Mouse (Mus musculus) left cerebral cortex, adult 2 months (tissue): ENCODE measurements around the gene Ccl1. TPM values are rescaled to one million over a fixed set of nuclear protein-coding genes. Genes with fewer than 3 reads are reported as not detected.
A peak's percentile ranks its signal among the peaks of the same experiment; 100 is the strongest.

Source experiments
- DNase-seq, 2 experiments: peaks; one replicate each; pipeline ENCODE4 v3.0.0; 2021 to 2022; ENCODE audit warnings: low spot score in 2 of 2, mixed read lengths in 1 of 2; ENCODE audit errors: extremely low spot score in 1 of 2
- H3K27ac ChIP-seq: fragments of 200-600 bp; 2 replicates; pipeline ENCODE4 v1.8.1; 2022
- H3K4me3 ChIP-seq: fragments of 200-600 bp; 2 replicates; pipeline ENCODE4 v1.8.1; 2022
- CTCF ChIP-seq: fragments of 200-600 bp; IDR thresholded peaks from 2 replicates; pipeline ENCODE4 v1.8.1; 2022; ENCODE audit warnings: antibody characterized with exemption, mild to moderate bottlenecking, moderate library complexity
- intact Hi-C: fragments of 180-260 bp; cut with DNase I; formaldehyde crosslinking; loops from one replicate; pipeline ENCODE4 v1.15.1; 2025
- total RNA-seq, 2 experiments: library from RNA; stranded (reverse); gene quantifications; 2 replicates each; pipeline ENCODE4 v1.2.3; 2021

Ccl1 gene
- total RNA-seq, 2 experiments from 2014 or later, result not detected

GRCm38 (mm10) chr11:82251251-82251650 lies 54.2 kb downstream of the Ccl1 start:
- no peak for TF ChIP-seq CTCF
- H3K27ac ChIP-seq, result no peak overlapping the region
- H3K4me3 ChIP-seq, result no peak overlapping the region
- intact Hi-C loops, result no loop called here
- DNase-seq, result no peak

GRCm38 (mm10) chr11:82249945-82250344 lies 55.5 kb downstream of the Ccl1 start:
- intact Hi-C loops, result no loop called here

DNA sequence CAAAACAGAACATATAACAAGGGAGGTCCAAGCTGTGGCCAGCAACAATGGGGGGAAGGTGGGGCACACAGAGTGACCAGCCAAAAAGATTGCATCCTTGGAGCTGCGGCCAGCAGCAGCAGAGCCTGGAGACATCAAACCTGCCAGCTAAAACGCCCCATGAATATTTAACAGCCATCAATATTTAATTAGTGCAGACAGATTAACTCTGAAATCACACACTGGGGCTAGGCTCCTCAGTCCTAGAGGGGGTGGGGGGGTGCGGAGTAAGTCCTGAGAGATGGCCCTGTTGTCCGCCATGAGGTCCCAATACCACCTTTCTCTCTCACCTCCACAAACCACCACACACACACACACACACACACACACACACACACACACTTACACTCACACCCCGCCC lies 68.1 kb downstream of the Ccl1 start:
- no peak for DNase-seq
- intact Hi-C loops, result loop anchor here (5.0 kb wide), 4 partner anchors 150 to 525 kb away; partner anchors contain the start of genes Cct6b, Tmem132e and Zfp830
- no peak overlapping the region for H3K27ac ChIP-seq
- no peak for TF ChIP-seq CTCF
- no peak overlapping the region for H3K4me3 ChIP-seq

More at GRCm38 (mm10) chr11:82249945-82250344, 55.5 kb downstream of the Ccl1 start:
- no peak overlapping the region for H3K27ac ChIP-seq
- DNase-seq, result no peak
- TF ChIP-seq CTCF, result no peak
- H3K4me3 ChIP-seq, result no peak overlapping the region

DNA sequence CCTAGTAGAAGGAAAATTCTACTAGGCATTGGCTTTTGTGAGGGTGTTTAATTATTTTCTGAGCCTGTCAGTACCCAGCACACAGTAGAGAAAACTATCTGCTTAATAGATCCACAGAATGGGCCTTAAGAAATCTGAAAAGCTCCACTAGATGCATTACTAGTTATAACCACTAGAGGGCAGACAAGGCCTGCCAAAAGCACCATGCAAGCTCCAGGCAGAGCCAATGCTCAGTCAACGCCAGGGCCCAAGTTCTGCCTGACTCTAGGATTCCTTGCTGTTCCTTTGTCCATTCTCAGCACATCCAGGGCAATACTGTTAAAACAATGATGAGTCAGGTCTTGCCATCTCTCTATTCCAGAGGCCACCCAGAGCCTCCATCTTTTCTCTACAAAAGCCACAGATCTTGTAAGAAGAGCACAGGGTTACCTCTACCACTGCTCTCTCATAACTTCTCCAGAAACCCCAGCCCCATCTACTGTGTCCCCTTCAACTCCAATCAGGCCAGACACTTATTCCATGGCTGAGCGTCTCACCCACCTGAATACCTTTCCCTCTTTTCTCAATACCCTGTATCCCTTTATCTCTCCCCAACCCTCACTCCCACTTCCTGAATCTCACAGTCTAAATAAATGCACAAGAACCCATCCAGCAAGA lies 69.8 kb downstream of the Ccl1 start:
- no peak overlapping the region for H3K27ac ChIP-seq
- peak in 1 of 2 experiments; percentile 18 for DNase-seq
- TF ChIP-seq CTCF, result peak; percentile 91
- H3K4me3 ChIP-seq, result no peak overlapping the region
- intact Hi-C loops, result loop anchor here (1.0 to 5.0 kb wide), 5 partner anchors 152 to 656 kb away; partner anchors contain the start of genes Cct6b, Tmem132e and Zfp830

GRCm38 (mm10) chr11:82233991-82234390 lies 71.5 kb downstream of the Ccl1 start:
- intact Hi-C loops, result no loop called here
- Histone ChIP-seq H3K27ac (no peak overlapping the region), H3K4me3 (no peak overlapping the region)
- no peak for DNase-seq
- no peak for TF ChIP-seq CTCF

GRCm38 (mm10) chr11:82226976-82227375 lies 78.5 kb downstream of the Ccl1 start:
- no peak overlapping the region for H3K27ac ChIP-seq
- intact Hi-C loops, result no loop called here
- H3K4me3 ChIP-seq, result no peak overlapping the region
- no peak for DNase-seq
- TF ChIP-seq CTCF, result no peak

- intact Hi-C loops, result no loop called here
- H3K4me3 ChIP-seq, result no peak overlapping the region
- H3K27ac ChIP-seq, result no peak overlapping the region
- DNase-seq, result no peak
- TF ChIP-seq CTCF, result no peak
These were observed 79.6 kb downstream of the Ccl1 start for GRCm38 (mm10) chr11:82225936-82226335.

- intact Hi-C loops, result no loop called here
- Histone ChIP-seq H3K4me3 (no peak overlapping the region), H3K27ac (no peak overlapping the region)
- TF ChIP-seq CTCF, result no peak
- no peak for DNase-seq
These were observed 89.0 kb downstream of the Ccl1 start for GRCm38 (mm10) chr11:82216531-82216930.

DNA sequence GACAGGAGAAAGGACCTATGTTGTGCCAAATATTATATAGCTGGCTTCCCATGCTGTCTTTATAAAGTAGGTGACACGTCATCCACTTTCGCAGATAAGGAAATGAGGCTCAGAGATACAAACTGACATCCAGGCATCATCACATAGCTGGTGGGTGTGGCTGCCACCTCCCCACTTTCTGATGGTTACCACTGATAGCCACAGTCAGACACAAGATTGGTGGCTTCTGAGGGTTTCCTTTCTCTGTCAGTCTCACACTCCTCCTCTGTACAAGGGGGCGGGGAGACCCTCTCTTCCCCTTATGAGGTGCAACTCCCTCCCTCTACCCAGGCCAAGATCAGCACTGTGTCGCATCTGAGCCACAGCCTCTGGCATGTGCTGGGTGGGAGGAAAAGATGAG lies 91.1 kb downstream of the Ccl1 start:
- intact Hi-C loops, result no loop called here
- H3K27ac ChIP-seq, result no peak overlapping the region
- DNase-seq, result no peak
- no peak for TF ChIP-seq CTCF
- no peak overlapping the region for H3K4me3 ChIP-seq

DNA sequence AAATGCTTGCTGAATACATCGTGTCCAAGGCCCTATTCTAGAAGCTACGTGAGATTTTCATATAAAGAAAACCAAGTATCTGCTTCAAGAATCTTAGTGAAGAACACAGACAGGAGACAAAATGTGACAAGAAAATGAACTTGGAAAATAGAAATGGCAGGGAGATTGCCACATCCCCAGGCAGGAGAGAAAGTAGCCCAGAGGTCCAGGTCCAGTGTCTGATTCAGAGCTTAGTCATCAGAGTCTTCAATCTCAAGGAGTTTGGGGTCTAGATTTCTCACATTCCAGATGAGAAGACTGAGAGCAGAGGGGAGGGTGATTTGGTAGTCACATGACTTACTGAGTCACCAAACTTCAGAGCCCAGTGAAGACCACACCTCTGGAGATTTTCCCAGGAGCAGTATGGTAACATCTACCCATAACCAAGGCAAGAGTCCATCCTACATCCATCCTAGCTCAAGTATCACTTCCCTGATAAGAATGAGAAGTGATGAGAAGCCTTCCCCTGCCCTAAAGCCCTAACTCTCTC lies 98.5 kb downstream of the Ccl1 start:
- no peak for TF ChIP-seq CTCF
- intact Hi-C loops, result no loop called here
- Histone ChIP-seq H3K4me3 (no peak overlapping the region), H3K27ac (no peak overlapping the region)
- DNase-seq, result no peak

- intact Hi-C loops, result no loop called here
- Histone ChIP-seq H3K4me3 (no peak overlapping the region), H3K27ac (no peak overlapping the region)
- DNase-seq, result no peak
- no peak for TF ChIP-seq CTCF
These were observed 100.3 kb downstream of the Ccl1 start for GRCm38 (mm10) chr11:82205221-82205620.

GRCm38 (mm10) chr11:82203706-82204105 lies 101.8 kb downstream of the Ccl1 start:
- DNase-seq, result no peak
- intact Hi-C loops, result no loop called here

DNA sequence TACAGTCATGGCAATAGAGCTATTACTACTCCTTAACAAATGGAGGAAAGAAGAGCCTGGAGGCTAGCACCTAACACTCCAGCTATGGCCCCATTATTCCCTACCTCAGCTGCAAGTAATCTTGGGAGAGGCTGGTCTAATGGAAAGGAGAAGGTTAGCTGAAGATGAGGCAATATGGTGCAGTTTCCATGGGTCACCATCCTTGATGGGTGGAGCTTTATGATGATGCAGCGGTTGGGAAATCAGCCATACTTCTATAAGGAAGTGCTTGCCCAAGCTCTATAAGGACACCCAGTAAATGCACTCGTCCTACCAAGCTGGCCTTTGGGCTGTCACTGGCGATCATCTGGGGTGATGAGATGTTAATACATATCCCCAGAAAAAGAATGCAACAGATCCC lies 107.7 kb downstream of the Ccl1 start:
- no peak for DNase-seq
- Histone ChIP-seq H3K4me3 (no peak overlapping the region), H3K27ac (no peak overlapping the region)
- intact Hi-C loops, result no loop called here
- TF ChIP-seq CTCF, result no peak

More at GRCm38 (mm10) chr11:82203706-82204105, 101.8 kb downstream of the Ccl1 start:
- Histone ChIP-seq H3K4me3 (no peak overlapping the region), H3K27ac (no peak overlapping the region)
- no peak for TF ChIP-seq CTCF
